Mouse (Mus musculus) layer of hippocampus, adult 2 months (tissue): ENCODE measurements around the gene Safb2. TPM values are rescaled to one million over a fixed set of nuclear protein-coding genes. Genes with fewer than 3 reads are reported as not detected.
"Not testable (repeated sequence)": the region's sequence is repeated elsewhere in the genome, so short reads cannot be mapped to it uniquely, and the experiment has no call there.

Experiments used
- DNase-seq, 2 experiments: peaks; one replicate each; pipeline ENCODE4 v3.0.0; 2022; ENCODE audit warnings: low spot score in 2 of 2
- H3K27ac ChIP-seq: fragments of 200-600 bp; 2 replicates; pipeline ENCODE4 v1.8.1; 2022
- H3K4me3 ChIP-seq: fragments of 200-600 bp; 2 replicates; pipeline ENCODE4 v1.8.1; 2022; ENCODE audit warnings: mild to moderate bottlenecking
- CTCF ChIP-seq: fragments of 200-600 bp; conservative IDR thresholded peaks from 2 replicates; pipeline ENCODE4 v1.8.1; 2022; ENCODE audit warnings: antibody characterized with exemption, mild to moderate bottlenecking, moderate library complexity
- long read RNA-seq, 2 experiments: library from polyadenylated mRNA; stranded (forward); transcript quantifications; one replicate each; pipeline ENCODE4 v2.0.0; 2021; ENCODE audit warnings: borderline mapping rate in 2 of 2
- total RNA-seq, 2 experiments: library from RNA; stranded (reverse); gene quantifications; 2 replicates each; pipeline ENCODE4 v1.2.3; 2021

The Safb2 gene
- total RNA-seq: 100 to 1,000 TPM; 134 to 168 TPM
- long read RNA-seq, experiment 1, transcript Safb2-201 (21 exons, 3,277 nt): major isoform, 7 of 43 reads
- long read RNA-seq, experiment 1, partial matches to known transcripts: 17 of 43 reads
- long read RNA-seq, experiment 1, other reads (novel, unspliced or antisense): 18 of 43 reads
- long read RNA-seq, experiment 2, transcript Safb2-201 (21 exons, 3,277 nt): major isoform, 15 of 51 reads
- long read RNA-seq, experiment 2, partial matches to known transcripts: 14 of 51 reads
- long read RNA-seq, experiment 2, other reads (novel, unspliced or antisense): 21 of 51 reads

DNA sequence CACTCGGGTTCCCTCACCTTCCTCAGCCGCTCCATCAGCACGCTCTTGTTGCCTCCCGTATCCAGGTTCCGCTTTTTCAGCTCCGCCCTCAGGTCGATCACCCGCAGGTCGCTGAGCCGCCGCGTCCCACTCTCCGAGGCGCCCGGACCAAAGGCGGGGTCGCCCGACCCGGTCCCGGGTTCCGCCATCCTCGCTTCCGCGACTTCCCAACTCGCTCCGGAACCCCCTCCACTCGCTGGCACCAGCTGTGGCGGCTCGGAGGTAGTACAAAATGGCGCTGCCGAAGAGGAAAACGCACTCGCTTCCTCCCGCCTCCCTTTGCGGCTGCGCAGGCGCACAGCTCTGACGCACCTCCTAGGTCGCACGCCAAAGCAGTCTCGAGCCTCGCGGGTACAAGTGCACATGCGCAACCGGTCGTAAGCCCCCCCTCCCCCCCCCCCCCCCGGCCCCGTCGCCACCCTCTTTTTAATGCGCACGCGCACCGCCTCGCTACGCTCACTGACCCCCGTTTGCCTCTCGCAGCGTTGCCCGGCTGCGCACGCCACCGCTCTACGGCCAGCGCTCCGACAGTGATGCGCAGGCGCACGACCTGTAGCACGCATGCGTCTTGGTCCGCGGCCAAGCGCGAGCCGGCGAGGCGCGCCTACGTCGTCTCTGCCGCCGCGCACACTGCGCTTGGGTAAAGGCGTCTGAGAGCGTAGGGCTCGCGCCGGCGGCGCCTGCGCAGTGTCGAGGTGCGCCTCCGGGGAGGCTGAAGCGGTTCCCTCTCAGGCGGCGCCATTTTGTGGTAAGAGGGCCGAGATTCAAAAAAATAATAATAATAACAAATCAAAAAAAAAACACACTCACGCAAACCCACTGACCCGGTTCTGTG is at the start of gene Safb2, which contains the start of gene Safb:
Gene Safb2 (minus strand): TSS at position 329 of the 874 bp plus-strand sequence.
Gene Safb (plus strand): TSS at position 569 of the 874 bp plus-strand sequence.
- Histone ChIP-seq H3K27ac (peak within 1 kb of the TSS; percentile 98), H3K4me3 (peak within 1 kb of the TSS; percentile 99)
- DNase-seq: peak; percentile 99
- TF ChIP-seq CTCF: peak; percentile 23; the same call in 1 of the 2 replicates

DNA sequence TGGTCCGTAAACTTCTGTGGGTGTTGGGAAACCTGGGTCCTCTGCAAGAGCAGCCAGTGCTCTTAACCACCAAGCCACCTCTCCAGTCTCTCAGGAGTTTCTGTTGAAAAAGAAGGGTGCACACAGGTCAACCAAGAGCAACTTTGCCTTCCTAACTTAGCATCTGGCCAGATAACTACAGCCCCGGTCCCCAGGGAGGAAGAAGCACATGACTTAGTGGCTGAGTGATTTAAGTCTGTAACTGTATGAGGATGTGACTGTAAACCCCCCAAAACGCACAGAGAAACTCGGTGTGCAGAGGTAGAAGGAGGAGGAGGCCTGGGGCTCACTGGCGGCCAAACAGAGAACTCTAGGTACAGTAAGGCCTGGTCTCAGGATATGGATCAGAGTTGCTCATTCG is 49.6 kb upstream of the Safb2 start:
- no peak overlapping the region for H3K27ac ChIP-seq
- H3K4me3 ChIP-seq: no peak overlapping the region
- DNase-seq: no peak
- TF ChIP-seq CTCF: no peak

DNA sequence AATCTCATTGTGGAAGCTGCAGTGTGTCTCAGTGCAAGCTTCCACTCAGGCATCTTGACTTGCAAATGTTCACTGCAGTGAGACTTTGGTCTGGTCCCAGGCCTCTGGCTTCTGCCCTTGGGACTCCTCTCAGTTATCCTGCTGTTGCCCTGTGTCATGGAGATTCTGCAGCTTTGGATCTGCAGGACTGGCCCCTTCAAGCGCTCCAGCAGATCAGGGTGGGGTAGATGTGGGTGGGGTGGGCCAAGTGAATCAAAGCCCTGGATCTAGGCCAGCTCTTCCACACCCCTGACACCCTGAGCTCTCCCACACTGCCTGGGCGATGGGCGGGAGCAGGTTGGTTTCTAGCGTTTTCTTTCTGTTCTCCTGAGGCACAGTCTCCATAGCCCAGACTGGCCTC is 47.4 kb upstream of the Safb2 start:
- Histone ChIP-seq H3K27ac (no peak overlapping the region), H3K4me3 (no peak overlapping the region)
- no peak for TF ChIP-seq CTCF
- DNase-seq: no peak

DNA sequence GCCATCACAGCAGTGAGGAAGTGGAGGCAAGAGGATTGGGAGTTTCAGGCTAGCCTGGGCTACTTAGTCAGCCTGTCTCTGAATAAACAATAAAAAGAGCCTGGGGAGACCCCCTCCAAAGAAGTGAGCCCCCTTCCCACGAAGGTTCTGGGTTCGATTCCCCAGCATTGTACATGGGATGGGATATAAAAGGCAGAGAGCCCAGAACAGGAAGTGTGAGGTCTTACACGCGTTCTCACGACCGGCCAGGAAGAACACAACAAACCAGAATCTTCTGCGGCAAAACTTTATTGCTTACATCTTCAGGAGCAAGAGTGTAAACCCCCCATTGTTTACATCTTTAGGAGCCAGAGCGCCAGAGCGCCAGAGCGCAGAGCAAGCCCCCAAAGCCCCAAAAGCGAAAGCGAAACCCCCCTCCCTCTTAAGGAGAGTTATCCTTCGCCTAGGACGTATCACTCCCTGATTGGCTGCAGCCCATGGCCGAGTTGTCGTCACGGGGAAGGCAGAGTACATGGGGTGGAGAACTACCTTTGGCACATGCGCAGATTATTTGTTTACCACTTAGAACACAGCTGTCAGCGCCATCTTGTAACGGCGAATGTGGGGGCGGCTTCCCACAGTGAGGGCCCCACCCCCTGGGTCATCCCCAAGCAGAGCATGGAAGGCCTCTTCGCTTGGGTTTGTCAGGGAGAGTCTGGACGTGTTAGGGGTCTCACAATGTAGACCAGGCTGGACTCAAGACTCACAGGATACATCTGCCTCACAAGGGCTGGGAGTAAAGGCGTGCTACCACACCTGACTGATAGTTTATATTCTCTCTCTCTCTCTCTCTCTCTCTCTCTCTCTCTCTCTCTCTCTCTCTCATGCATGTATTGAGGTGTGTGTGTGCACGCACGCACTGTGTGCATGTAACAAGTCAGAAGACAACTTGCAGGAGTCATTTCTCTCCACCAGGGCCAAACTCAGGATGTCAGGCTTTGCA is 45.7 kb upstream of the Safb2 start:
- not testable (repeated sequence) for DNase-seq, H3K4me3 ChIP-seq, H3K27ac ChIP-seq

DNA sequence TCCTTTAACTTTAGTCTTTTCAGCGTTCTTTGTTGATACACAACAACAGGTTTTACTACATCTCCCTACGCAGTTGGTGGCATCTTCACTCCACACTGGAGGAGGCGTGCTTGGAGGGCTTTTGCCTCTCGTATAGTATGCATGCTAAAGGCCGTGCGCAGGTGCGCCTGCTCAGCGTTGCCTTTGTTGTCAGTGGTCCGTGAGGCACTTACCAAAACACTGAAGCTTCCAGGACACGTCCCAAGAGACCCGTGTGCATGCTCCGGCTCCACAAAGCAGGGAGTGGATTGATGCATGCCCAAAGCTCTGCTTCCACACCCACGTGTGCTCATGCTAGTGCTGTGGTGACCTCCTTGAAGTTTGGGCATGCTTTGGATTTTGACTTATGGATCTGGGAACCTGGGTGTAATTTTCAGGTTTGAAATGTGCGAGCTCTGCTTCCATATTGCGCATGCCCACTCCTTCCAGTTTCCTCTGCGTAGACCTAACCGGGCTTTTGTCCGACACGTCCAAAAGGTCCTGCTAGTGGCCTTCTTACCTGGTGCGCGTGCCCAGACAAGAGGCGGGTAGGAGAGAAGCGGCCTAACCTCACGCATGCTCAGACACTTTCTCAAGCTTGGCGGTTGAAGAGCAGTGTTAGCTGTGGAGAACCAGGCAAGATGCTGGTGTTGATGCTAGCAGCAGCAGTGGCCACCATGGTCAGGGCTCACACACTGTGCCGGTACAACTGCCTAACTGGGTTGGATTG is 43.3 kb upstream of the Safb2 start, which contains the start of gene Catsperd:
Gene Catsperd (plus strand): TSS at position 614 of the 748 bp plus-strand sequence.
- Histone ChIP-seq H3K4me3 (peak within 1 kb of the TSS; percentile 63), H3K27ac (no peak within 1 kb of the TSS)
- no peak for DNase-seq
- TF ChIP-seq CTCF: no peak

DNA sequence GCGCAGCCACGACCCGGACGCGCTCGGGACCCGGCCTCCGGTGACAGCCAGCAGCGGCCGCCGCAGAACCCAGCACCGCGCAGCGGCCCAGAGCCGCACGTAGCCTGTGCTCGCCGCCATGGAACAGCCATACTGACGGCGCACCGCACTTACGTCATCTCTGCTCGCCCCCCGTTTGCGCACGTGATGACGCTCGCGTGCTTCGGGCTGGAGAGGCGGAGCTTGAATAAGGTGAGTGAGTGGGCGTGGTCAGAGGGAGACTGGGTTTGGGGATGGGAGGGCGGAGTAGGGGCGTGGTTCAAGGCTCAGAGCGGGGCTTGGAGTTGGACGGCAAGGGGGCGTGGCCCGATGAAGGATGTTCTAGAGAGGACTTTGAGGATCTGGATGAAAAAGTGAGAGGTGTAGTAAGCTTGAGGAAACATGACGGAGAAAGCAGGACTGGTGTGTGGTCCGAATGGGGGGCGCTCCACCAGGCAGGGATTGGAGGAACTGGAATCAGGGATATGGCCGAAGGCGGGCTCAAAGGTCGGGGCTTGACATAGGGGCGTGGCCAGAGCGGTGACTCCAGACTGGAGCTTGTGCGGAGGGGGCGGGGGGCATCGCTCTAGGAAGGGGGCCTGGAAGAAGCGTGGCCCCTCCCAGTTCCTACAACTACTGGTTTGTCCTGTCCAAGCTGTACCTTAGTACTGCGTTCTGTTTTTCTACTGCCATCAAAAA is 42.5 kb upstream of the Safb2 start, which contains the start of gene Lonp1:
Gene Lonp1 (minus strand): TSS at position 134 of the 717 bp plus-strand sequence.
- Histone ChIP-seq H3K27ac (peak within 1 kb of the TSS; percentile 84), H3K4me3 (peak within 1 kb of the TSS; percentile 63)
- no peak for TF ChIP-seq CTCF
- peak; percentile 95 to 96 for DNase-seq

DNA sequence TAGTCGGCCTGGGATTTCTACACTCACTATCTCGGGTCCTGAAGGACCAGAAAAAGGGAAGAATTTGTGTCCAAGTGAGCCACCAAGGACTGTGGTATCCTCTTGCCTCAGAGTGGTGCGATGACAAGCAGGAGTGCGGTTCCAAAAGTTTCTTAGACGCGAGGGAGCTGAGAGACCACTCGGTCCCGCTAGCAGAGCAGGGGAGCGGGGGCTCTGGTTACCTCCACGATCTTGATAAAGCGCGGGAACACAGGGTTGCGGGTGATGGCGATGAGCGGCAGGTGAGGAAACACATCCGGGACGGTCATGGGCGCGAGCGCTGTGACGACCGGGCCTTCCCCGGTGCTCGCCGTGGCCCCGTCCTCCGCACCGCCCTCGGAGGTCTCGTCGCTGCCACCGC is 41.9 kb upstream of the Safb2 start:
- Histone ChIP-seq H3K4me3 (peak overlapping the region; percentile 63), H3K27ac (peak overlapping the region; percentile 84)
- no peak for TF ChIP-seq CTCF
- no peak for DNase-seq

DNA sequence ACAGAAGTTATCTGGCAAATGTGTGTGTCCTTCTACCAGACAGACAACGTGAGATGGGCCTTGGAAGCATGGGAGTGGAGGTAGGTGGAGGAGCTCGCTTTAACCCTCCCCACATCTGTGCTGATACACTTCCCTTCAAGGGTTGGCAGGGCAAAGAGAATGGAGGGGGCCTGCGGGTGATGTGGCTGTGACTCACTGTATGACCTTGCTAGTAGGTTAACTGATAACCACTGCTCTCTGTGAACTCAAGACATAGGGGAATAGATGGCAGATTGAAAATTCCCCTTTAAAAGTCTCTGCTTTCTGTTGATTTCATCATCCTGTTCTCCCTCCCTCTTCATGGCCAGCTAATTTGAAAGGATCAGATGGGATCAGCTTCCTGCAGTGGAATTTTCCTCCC is 41.1 kb upstream of the Safb2 start:
- Histone ChIP-seq H3K4me3 (no peak overlapping the region; the same call in 1 of the 2 replicates), H3K27ac (no peak overlapping the region)
- TF ChIP-seq CTCF: no peak
- DNase-seq: no peak

DNA sequence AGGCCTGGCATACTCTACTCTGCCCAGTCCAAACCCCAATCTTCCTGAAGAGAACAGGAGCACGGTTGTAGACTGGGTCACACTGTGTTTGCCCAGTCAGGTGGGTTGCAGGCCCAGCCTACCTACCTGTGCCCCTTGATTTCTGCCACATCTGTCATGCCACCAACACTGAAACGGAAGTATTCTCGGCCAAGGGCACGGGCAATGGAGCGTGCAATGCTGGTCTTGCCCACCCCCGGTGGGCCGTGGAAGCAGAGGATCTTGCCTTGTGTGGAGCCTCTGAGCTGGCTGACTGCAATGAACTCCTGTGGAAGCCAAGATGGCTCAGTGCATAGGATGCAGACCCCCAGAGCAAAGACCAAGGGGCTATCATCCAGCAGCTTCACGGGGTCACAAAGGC is 33.2 kb upstream of the Safb2 start:
- DNase-seq: no peak
- no peak for TF ChIP-seq CTCF
- H3K4me3 ChIP-seq: no peak overlapping the region

DNA sequence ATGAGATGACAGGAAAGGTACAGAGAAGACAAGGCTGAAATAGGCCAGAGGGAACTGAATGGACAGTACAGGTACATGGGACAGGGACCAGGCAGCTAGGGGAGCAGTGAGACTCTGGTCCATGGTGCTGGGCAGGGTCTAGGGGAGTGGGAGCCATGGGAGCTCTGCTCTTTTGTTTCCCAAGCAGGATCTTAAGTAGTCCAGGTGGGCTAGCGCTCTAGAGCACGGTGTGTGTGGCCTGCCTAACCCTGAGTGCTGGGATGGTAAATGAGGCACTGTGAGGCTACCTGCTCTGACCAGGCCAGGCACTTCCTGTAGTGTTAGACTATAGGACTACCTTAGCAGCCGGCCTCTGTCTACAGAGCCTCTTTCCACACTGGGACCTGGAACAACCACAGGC is 32.3 kb upstream of the Safb2 start:
- no peak for DNase-seq
- TF ChIP-seq CTCF: no peak
- H3K27ac ChIP-seq: no peak overlapping the region

More for the DNA sequence above, 33.2 kb upstream of the Safb2 start:
- H3K27ac ChIP-seq: no peak overlapping the region

DNA sequence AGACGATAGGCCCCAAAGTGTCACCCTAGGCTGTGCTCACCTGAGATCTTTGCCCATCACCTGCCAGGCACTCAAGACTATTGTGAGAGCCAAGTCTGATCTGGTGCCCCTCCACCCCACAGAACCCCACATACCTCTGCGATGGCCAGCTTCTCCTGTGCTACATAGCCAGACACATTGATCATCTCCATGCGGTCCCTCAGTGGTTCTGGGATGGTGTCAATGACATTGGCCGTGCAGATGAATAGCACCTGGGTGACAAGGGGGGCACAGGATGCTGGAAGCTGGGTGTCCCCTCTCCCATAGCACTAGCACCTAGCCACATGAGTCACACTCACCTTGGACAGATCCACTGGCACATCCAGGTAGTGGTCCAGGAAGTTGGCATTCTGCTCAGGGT is 31.4 kb upstream of the Safb2 start:
- no peak for DNase-seq
- no peak overlapping the region for H3K4me3 ChIP-seq
- TF ChIP-seq CTCF: no peak
- H3K27ac ChIP-seq: no peak overlapping the region

More for the DNA sequence above, 32.3 kb upstream of the Safb2 start:
- H3K4me3 ChIP-seq: no peak overlapping the region
